ENCODE assay signal across 25 mouse cellular contexts in genomic region chr9:118416475-118416874, GRCm38 (mm10).
DNase-seq lines count a peak whose midpoint lies in the region; ATAC-seq lines count a peak whose summit lies in the region.
"Had no signal": no experiment of that assay in that cellular context is flagged by ENCODE, and none has a peak within 500 bp of the region (broad histone marks: within the 10 kb centered on the region; RNA-seq: fewer than 3 reads in every experiment).

No protein-coding gene starts in this region.

- no peaks in the 10 kb centered on the region for H3K4me1 ChIP-seq in midbrain, embryonic 16.5 days (ENCODE audit: control insufficient read depth, insufficient read depth, low read length)
- H3K4me1 ChIP-seq: embryonic facial prominence, embryonic 13.5 days; embryonic facial prominence, embryonic 15.5 days; forebrain, embryonic 13.5 days; forebrain, embryonic 15.5 days had no signal

- 92% methylated on average over 6 of the region's 6 CpGs for WGBS in midbrain, embryonic 16.5 days

- no peaks in the 10 kb centered on the region for H3K36me3 ChIP-seq in midbrain, embryonic 16.5 days (ENCODE audit: control insufficient read depth, insufficient read depth, low read length)
- H3K36me3 ChIP-seq: embryonic facial prominence, embryonic 13.5 days; embryonic facial prominence, embryonic 15.5 days; forebrain, embryonic 15.5 days; G1E had no signal

- peak; percentile 44 for DNase-seq in T-cell, adult 2 months (ENCODE audit: low spot score)
- peak; percentile 50 to 69 for DNase-seq in natural killer cell, adult 2 months (ENCODE audit: low spot score in 2 of 2)
- DNase-seq in frontal cortex, adult 2 months (ENCODE audit: extremely low spot score in 1 of 2, low spot score in 1 of 2), result no peak
- no peak for DNase-seq in frontal cortex, postnatal 25 days (ENCODE audit: low spot score in 2 of 2)
- DNase-seq: adrenal gland, postnatal 10 days; adrenal gland, postnatal 25 days; B cell, adult 2 months; cerebellum, adult 11 months; cerebellum, adult 18-20 months; cerebellum, adult 8-10 months; cerebellum, adult 9-11 months; cerebellum, postnatal 14 days; cerebellum, postnatal 36 days; embryo, embryonic 11 days had no signal

- no peak overlapping the region for H3K4me3 ChIP-seq in midbrain, embryonic 16.5 days (ENCODE audit: low read depth, low read length)
- H3K4me3 ChIP-seq: embryonic facial prominence, embryonic 13.5 days; embryonic facial prominence, embryonic 15.5 days; forebrain, embryonic 13.5 days; forebrain, embryonic 15.5 days had no signal

- no peak overlapping the region for H3K27ac ChIP-seq in midbrain, embryonic 16.5 days (ENCODE audit: low read length)
- H3K27ac ChIP-seq: embryonic facial prominence, embryonic 13.5 days; embryonic facial prominence, embryonic 15.5 days; forebrain, embryonic 13.5 days; forebrain, embryonic 15.5 days had no signal

- H3K4me2 ChIP-seq in midbrain, embryonic 16.5 days (ENCODE audit: low read length), result no peak overlapping the region
- H3K4me2 ChIP-seq: embryonic facial prominence, embryonic 13.5 days; embryonic facial prominence, embryonic 15.5 days; forebrain, embryonic 13.5 days; forebrain, embryonic 15.5 days had no signal

- 0 out of 2 replicates have a peak, but pooled peaks cover 2% of the 10 kb centered on the region for H3K9me3 ChIP-seq in midbrain, embryonic 16.5 days (replicated peaks; ENCODE audit: control insufficient read depth, low read length, poor library complexity, severe bottlenecking)
- H3K9me3 ChIP-seq: embryonic facial prominence, embryonic 13.5 days; embryonic facial prominence, embryonic 15.5 days; forebrain, embryonic 13.5 days; forebrain, embryonic 15.5 days had no signal

- H3K27me3 ChIP-seq in midbrain, embryonic 16.5 days (ENCODE audit: control insufficient read depth, insufficient read depth, low read depth, low read length), result no peaks in the 10 kb centered on the region
- H3K27me3 ChIP-seq: CH12.LX; embryonic facial prominence, embryonic 13.5 days; embryonic facial prominence, embryonic 15.5 days; forebrain, embryonic 13.5 days; forebrain, embryonic 15.5 days had no signal

- no peak overlapping the region for H3K9ac ChIP-seq in midbrain, embryonic 16.5 days (ENCODE audit: low read depth, low read length)
- H3K9ac ChIP-seq: embryonic facial prominence, embryonic 13.5 days; embryonic facial prominence, embryonic 15.5 days; forebrain, embryonic 13.5 days; forebrain, embryonic 15.5 days had no signal

- ATAC-seq in megakaryocyte, adult 5-6 weeks (ENCODE audit: poor library complexity, severe bottlenecking), result peak; percentile 64
- ATAC-seq in monocyte, adult 5-6 weeks (replicated peaks; ENCODE audit: insufficient number of reproducible peaks, low FRiP score, low TSS enrichment, poor library complexity, severe bottlenecking), result peak; percentile 50; the same call in 1 of the 2 replicates
- ATAC-seq in midbrain, embryonic 16.5 days, result no peak
- ATAC-seq: CD4-positive, CD25-positive, alpha-beta regulatory T cell, adult 4 months; forebrain, embryonic 13.5 days; forebrain, embryonic 15.5 days; Patski had no signal

Comparison
In these comparisons a context has a peak if more than half of its experiments do, and no peak if none do; other contexts are left out.
1. DNase-seq: peak in T-cell, adult 2 months (single experiment) and natural killer cell, adult 2 months (2 of 2); none in frontal cortex, adult 2 months (0 of 2) and frontal cortex, postnatal 25 days (0 of 2).